Mouse (Mus musculus) T-helper 1 cell (primary cell): ENCODE measurements around the gene Hacd1.

Experiments
- in situ Hi-C: fragments of 300-600 bp; cut with MboI, MseI; formaldehyde crosslinking; loops from one replicate; pipeline ENCODE4 v1.15.1; 2025; ENCODE audit warnings: high pct_unique_total_duplicates

Hacd1 gene

GRCm38 (mm10) chr2:14019228-14019627, 36.7 kb downstream of the Hacd1 start:
- in situ Hi-C loops, result no loop called here

- in situ Hi-C loops, result no loop called here
Measured at GRCm38 (mm10) chr2:14005121-14005520, 50.8 kb downstream of the Hacd1 start.

GRCm38 (mm10) chr2:13960136-13960535, 95.8 kb downstream of the Hacd1 start:
- in situ Hi-C loops, result no loop called here

GRCm38 (mm10) chr2:13956463-13956862, 99.5 kb downstream of the Hacd1 start:
- in situ Hi-C loops, result no loop called here

GRCm38 (mm10) chr2:13938118-13938517, 117.8 kb downstream of the Hacd1 start:
- in situ Hi-C loops, result no loop called here

GRCm38 (mm10) chr2:13935343-13935742, 120.6 kb downstream of the Hacd1 start:
- in situ Hi-C loops, result no loop called here

GRCm38 (mm10) chr2:13932253-13932652, 123.7 kb downstream of the Hacd1 start:
- in situ Hi-C loops, result no loop called here

GRCm38 (mm10) chr2:13930724-13931123, 125.2 kb downstream of the Hacd1 start:
- in situ Hi-C loops, result no loop called here

- in situ Hi-C loops, result no loop called here
Measured at GRCm38 (mm10) chr2:13888568-13888967, 167.4 kb downstream of the Hacd1 start.

- in situ Hi-C loops, result no loop called here
Measured at GRCm38 (mm10) chr2:13857461-13857860, 198.5 kb downstream of the Hacd1 start.

- in situ Hi-C loops, result no loop called here
Measured at GRCm38 (mm10) chr2:13855510-13855909, 200.4 kb downstream of the Hacd1 start.

- in situ Hi-C loops, result no loop called here
Measured at GRCm38 (mm10) chr2:13836310-13836709, 219.6 kb downstream of the Hacd1 start.

- in situ Hi-C loops, result no loop called here
Measured at GRCm38 (mm10) chr2:13834989-13835388, 220.9 kb downstream of the Hacd1 start.

GRCm38 (mm10) chr2:13816645-13817044, 239.3 kb downstream of the Hacd1 start:
- in situ Hi-C loops, result no loop called here

- in situ Hi-C loops, result no loop called here
Measured at GRCm38 (mm10) chr2:13808593-13808992, 247.3 kb downstream of the Hacd1 start.

- in situ Hi-C loops, result no loop called here
Measured at GRCm38 (mm10) chr2:13808008-13808407, 247.9 kb downstream of the Hacd1 start.

- in situ Hi-C loops, result no loop called here
Measured at GRCm38 (mm10) chr2:13806120-13806519, 249.8 kb downstream of the Hacd1 start.

GRCm38 (mm10) chr2:13800639-13801038, 255.3 kb downstream of the Hacd1 start:
- in situ Hi-C loops, result no loop called here
